Mouse (Mus musculus): ENCODE measurements at regions not wholly inside any gene's neighbourhood (a gene's known extent, or its start where the extent isn't known, plus 50 kb on each side); places are given as distances from the start of the nearest gene placed in this dataset.

DNA sequence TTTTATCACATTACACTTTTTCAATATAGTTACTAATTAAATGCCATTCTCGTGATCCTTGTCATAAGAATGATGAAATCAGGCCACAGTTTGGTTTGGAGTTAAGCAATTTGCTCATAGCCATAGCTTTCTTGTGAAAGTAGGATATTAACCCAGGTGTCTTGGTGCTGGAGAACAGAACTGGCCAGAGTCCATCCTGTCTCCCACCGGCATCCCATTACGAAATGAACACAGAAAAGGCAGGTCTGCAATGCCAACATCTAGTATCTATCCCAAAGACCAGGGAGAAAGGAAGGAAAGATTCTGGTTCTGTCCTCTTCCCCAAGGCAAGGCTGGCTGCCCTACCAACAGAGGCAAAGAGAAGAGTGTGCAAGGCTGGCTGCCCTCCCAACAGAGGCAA, 61.6 kb upstream of the Avpr1a start:
- DNase-seq, result no peak

DNA sequence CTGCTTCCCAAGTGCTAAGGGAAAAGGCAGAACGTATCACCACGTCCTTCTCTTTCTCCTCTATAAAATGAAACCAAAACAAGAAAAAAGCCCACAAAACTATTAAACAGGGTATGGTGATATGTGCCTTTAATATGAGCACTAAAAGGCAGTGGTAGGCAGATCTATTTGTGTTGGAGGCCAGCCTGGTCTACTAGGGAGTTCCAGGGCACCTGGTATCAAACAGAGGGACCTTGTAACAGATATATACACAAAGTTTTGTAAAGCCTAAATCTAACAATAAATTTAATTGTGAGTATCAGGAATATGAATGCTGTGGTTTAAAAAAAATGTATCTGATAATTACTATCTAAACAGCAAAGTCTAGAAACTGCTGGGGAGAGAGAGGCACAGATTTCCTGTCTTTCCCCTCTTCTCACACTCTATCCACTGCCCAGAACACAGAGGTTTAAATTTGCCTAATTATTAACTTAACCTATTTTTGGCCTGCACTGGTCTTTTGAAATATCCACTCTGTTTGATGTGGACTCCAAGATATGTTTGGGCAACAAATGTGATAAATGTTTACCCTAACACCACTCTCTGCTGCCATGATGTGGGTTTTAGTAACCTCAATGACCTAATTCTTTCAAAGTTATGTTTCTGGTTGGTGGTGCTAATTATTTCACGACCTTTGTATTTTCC, 68.5 kb upstream of the Avpr1a start:
- no peak for DNase-seq

DNA sequence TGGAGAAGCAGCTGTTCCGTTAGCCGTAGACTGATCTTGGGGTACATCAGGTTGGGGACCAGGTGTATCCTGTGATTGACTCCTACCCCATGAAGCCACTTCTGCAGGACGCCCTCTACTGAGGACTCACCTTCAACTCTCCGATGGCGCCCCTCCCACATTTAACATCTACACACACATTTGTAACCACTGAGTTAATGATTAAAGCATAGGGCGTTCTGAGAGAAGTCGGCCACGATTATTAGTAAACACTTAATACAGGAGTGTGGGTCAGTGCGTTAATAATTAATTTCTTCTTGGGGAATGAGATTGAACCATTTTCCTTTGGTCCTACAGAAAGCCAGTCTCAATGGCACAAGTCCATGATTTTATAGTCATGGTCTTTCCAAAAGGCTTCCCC, 105.0 kb upstream of the Avpr1a start:
- no peak for DNase-seq

DNA sequence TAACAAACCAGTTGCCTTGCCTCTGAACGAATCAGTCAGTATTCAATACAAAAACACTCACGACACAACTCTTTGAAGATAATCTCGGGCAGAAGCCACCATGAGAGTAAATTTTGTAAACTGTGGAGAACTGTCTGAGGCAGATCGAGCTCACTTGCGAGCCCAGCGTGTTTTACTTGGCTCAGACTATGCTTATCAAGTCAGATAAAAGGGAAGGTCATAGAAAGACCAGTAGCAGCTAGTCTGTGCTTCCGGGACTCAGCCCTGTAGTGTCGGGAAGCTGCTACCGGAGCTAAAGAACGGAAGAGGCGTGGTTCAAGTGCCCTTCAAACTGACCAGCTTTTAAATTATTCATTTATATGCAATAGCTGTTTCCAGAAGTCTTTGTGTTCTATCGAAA, 105.9 kb upstream of the Avpr1a start:
- DNase-seq, result no peak

DNA sequence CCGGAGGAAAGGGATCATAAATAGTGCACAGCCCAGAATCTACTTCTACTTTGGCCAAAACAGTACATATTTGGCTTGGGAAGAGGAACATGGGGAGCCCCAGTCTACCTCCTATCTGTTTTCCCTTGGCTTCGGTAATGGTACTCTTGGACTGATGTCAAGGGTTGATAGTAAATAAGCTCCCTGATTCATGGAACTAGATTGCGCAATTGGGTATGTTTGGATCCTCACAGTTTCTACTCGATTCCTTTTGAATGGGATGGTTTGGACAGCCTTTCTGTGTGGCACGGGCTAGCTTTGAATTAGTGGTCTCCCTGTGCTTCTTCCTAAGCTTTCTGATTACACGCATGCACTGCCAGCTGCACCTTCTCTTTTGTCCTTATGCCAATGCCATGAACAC, 121.4 kb upstream of the Avpr1a start:
- no peak for DNase-seq

DNA sequence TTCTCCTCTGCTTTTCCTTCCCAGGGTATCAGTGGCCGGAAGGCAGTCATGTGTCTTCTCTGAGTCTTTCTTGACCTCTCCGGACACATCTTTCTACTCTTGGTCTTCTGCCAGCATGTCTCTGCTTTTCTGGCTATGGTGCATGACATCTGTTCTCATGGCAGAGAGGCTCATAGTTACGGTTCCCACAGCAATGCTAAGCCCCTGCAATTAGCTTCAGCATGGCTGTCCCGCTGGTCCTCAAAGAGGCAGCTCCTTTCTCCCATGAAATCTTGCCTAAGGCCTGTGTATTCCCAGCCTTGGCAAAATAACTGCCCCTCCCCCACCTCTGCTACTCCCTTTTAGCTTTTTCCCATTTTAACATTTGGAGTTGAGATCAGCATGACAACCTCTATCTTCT, 129.4 kb upstream of the Avpr1a start:
- DNase-seq, result peak; percentile 3

DNA sequence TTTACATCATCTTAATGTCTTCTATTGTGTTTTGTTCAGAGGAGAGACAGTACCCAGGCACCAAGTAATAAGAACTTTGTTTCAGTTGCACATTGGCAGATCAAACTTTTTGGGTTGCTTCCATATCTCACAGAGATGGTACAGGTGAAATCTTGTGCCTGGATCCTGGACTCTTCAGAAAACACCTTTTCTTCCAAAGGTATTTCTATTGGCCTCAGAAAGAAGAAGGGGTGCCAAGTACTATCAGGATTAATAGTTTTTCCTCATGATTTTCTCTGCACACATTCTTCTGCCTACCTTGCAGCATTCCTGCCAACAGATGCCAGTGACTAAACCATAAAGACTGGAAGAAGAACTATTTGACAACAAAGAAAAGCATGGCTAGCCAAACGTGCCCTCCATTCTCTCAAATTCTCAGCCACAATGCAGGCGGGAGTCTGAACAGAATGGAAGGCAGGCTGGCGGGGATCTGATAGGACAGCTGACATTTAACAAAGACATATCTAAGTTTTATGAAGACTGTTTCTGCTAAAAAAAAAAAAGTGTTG, 137.6 kb upstream of the Avpr1a start:
- no peak for DNase-seq

DNA sequence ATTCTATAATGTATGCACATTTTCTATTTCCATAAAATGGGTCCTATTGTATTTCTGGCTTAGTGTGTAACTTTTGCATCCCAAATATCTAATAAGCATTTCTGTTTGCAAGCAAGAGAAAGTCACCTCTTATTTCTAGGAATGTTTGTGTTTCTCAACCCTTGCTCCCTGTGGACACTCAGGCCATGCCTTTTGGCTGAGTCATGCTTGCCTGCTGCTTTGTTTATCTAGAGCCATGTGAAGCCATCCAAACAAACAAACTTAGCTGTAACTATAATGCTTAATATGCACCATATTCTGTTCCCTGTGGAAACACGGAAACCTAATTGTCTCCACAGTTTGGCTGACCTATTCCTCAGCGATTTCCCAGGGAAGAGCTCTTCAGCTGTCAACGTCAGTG, 139.6 kb upstream of the Avpr1a start:
- DNase-seq, result no peak

DNA sequence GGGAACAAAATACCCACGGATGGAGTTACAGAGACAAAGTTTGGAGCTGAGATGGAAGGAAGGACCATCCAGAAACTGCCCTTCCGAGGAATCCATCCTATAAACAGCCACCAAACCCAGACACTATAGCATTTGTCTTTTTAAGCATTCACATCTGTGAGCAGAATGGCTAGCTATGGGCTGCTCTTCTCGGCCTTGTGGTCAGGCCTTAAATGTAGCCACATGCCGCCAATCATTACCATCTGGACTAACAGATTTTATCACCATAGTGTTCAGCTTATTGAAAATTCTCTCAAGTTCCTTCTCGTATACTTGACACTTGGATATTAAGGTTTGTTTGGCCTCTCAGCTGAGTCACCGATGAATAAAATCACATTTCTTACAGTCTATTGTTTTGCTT, 146.0 kb upstream of the Avpr1a start:
- DNase-seq, result no peak

DNA sequence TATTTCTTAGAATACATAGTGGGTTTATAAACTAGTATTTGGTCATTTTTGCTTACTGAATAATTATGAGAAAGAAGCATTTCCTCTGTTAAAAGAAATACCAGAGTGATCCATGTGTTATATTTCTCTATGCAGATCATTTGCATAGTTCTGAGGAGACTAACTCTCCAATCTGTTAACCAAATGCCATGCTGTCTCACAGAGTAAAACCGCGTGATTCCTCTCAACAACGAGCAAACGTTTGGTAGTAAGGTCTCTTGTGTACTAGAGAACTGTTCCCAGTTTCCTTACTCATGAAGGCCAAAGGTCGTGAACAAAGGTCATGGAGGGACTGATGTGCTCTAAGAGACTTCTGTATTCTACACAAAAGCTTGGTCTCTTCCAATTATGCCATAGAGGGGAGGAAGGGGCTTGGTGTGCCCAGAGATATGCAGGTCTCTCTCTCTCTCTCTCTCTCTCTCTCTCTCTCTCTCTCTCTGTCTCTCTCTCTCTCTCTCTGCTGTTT, 152.3 kb upstream of the Avpr1a start:
- no peak for DNase-seq

DNA sequence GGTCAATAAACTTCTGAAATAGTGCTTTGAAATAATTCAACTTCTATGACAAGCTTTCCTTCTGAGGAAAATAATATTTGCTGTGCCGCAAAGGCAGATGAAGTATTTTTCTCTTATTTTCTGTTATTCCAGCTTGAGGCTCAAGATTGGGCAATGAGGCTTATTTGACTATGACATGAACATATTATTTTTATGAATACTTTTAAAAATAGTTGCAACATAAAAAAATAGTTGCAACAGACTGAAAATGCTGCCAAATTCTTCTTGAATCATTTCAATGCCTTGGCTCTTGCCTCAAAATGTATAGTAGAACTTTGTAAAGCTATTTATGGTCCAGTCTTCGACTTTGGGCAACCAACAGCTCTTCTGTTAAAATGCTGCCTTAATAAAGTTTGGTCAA, 156.7 kb upstream of the Avpr1a start:
- no peak for DNase-seq

DNA sequence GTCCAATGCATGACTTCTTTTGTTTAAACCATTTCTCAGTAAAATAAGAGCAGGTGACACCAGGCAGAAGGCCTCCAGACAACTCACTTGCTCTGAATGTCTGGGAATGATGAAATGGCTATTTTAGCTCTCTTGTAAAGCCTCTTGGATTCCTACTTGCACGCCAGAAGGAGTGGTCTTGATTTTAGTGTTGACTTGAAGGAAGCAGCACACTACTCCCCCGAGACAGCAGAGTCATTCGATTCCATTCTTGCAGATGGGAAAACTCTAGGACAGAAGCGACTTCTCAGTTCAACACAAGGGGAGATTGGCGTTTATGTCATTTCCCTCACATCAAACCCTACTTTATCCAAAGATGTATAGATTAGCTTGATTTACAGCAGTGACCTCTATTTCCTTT, 157.2 kb upstream of the Avpr1a start:
- DNase-seq, result no peak

DNA sequence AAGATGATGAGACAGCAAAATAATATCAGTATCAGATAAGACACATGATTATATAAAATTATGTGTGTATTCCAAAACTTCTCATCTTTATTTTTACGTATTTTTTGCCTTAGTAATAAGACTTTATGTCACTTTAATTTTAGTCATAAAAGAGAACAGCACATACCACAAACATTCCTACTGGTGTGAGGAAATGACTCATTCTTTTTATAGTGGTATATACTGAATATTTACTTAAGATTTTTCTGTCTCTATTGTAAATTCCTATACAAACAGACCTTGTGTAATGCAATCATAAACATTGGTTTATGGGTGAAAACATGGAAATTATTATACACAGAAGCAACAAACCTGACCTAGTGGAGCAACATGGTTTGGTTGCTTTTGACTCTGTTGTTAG, 173.4 kb upstream of the Avpr1a start:
- no peak for DNase-seq

DNA sequence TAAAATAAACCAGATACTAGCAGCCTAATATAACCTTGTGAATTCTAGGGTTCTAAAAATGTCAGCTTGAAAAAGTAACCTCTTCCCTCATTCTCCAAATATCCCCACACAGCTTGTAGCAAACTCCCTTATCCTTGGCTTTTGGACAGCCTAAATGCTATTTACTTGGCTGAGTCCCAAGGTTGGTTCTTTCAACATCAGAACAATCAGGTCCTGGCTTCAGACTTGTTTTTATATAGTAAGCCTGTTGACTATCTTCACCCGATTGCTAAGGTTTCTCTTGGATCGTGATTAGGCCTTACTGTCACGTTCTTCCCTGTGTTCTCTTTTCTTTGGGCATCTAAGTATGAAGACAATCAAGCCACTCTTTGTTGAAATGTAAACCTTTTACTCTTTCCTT, 174.1 kb upstream of the Avpr1a start:
- DNase-seq, result no peak

DNA sequence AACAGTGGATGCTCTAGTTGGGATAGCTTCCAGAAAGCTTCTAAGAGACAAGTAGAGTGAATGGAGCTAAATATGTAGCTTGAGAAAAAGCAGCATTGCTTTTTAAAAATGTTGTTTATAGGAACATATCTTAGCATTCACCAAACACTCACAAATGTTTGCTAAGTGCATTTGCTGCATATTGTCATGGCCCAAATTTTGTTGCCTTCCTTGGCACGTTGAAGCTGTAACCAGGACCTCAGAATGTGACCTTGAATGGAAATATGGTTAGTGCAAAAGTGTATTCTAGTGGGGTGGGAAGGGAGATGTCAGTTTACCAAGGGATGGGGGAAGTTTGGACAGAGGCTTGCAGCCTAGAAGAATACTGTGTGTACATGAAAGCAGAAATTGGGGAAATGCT, 166.9 kb upstream of the Rxylt1 start:
- no peak for DNase-seq

DNA sequence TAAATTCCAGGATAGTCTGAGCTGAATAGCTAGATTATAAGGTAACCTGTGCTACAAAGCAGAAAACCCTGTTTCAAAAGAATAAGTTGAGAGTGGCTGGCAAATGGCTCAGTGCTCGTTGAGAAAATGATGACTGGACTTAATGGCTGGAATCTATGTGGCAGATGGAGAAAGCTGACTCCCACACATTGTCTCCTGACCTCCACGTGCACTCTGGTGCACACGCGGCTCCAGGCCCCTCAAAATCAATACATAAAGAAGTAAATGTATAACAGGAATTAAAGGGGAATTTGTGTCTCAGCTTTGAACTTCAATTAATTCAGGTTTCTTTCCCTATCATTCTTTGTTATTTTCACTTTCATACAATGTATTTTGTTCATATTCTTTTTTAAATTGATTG, 162.2 kb upstream of the Rxylt1 start:
- DNase-seq, result no peak

DNA sequence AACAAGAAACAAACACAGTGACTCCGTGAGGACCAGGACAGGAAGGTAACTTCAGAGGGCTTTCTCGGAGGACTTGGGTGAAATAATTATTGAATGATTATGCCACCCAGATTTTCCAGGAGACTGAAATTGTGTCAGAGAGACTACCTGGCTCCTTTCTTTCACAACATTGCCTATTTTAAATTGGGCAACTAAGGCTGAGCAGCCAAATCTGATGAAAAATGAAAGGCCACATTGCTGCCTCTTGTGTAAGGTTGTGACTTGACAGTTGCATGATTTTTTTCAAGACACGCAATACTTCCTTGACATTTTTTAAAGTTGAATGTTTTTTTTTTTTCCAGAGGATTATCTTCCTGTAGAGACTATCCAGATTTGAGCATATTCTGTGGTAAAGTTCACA, 161.5 kb upstream of the Rxylt1 start:
- DNase-seq, result no peak

DNA sequence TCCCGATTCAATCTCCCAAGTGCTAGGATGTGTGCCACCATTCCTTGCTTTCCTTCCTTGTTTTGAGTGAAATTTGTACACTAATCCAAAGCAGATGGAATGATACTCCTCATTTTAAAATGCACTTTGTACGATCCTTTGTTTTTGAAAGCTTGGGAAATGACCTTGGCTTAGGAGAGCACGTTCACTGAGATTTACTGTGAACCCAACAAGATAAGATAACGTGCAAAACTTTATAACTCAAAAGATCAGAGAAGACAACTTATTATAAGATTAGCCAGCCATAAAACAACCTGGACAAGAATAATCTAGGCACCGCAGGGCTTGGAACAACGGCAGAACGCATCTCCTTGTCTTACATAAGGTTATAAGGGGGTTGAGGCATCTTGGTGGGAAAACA, 134.6 kb upstream of the Rxylt1 start:
- no peak for DNase-seq

DNA sequence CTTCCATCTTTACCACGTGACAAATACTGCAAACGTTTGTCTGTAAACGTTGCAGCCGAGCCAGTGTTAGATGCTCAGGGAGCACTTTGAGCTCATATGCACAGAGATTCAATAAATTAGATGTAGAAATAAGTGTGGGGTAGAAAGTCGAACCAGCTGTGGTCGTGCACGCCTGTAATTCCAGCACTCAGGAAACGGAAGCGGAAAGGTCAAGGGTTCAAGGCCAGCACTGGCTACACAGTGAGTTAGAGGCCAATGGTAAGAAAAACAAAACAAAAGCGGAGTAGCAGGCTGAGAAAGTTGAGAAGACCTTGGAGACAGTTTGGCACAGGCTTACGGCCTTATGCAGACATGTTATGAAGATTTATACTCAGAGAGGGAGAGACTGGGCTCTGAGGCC, 133.6 kb upstream of the Rxylt1 start:
- DNase-seq, result no peak

DNA sequence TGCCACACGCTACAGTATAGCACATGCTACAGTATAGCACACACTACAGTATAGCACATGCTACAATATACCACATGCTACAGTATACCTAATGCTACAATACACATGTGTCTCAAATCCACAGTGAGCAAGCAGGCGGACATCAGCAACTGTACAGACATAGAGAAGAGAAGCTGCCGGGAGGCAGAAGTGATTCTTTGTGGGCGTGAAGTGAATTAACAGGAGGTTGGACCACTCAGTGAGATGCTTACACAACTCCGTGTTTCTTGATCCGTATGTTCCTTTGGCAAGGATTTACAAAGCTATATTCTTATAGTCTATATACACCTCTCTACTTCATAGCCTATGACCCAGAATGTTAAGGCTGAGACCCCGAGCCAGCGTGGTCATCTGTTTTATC, 128.5 kb upstream of the Rxylt1 start:
- no peak for DNase-seq

DNA sequence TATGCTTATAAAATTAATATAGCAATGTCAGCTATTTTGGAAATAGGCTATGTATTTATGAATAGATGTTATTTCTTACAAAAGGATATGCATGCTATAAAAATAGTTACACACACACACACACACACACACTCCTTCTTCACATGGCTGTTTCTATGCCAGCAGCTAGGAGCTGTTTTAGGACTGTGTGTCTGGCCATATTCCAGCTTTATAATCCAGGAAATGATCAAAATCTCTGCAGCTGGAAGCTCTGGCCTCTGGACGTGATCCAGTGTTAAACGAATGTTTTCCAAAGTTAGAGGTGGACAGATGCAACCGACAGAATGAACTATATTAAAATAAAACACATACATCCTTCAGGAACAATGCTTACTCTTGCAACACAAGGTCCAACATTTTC, 125.9 kb upstream of the Rxylt1 start:
- no peak for DNase-seq

DNA sequence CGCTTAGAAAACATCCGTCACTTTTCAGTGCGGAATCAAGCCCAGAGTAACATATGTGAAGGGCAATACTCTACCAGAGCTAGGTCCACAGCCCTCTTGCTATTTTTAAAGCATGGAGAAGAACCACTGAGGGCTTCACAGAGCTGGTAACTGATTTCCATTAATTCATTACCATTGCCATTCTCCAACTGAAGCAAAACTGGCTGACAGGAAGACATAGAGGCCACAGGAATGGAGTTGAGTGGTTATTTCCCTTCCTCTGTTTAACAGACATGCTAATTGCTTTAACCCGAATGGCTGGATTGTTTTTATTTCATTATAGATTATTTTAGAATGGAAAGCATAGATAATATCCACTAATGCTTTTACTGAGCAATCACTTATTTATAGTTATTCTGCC, 120.4 kb upstream of the Rxylt1 start:
- no peak for DNase-seq

DNA sequence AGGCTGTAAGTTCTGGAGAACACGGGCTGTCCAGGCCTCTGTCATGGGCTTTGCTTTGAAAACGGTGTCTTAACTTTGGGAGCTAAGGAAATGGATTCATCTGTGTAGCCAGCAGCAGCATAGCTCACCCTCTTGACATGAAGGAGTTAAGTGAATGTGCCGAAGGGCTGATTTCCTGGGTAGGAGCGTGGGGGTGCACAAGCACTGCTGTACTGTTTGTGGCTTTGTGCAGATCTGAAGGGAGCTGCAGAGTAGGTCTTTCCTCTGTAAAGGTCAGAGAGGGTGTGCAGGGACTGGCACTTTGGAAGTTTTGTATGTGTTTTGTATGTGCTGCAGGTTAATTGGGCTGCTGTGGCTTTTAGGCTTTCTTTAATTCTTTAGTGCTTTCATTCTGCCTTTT, 102.6 kb upstream of the Rxylt1 start:
- DNase-seq, result no peak

DNA sequence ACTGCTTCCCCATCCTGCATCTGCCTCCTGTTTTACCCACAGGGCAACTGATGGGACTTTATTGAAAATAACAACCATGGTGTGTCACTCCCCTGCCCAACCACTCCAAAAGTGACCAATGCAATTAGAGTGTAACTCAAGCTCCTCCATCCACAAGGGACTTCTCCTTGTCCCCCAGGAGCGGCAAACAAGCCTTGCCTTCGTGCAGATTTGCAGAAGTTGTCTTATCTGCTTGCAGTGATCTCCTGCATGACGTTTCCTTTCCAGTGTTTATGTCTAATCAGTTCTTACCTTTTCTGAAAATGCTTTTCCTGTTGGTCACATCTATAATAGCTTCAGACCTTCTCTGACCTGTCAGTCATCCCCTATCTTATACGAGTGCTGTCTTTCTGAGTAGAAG, 100.5 kb upstream of the Rxylt1 start:
- no peak for DNase-seq

DNA sequence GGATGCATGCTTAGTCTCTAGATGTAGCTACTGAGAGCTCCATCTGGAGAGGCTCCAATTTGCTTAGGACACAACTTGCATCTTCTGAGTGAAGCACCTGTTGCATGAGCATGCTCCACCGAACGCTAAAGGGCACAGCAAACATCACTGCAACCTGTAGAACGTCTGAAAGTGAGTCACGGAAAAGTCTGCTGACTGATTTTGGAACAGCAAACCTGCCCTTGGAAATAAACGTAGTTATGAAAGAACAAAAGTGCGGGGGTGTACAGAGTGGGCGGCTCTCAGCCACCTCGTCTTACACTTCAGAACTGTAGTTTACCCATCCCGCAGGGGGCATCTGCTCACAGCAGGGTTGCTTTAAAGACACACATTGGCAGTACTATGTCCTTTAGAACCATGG, 97.0 kb upstream of the Rxylt1 start:
- DNase-seq, result no peak
